Mouse (Mus musculus): ENCODE measurements around the gene Asb2. TPM values are rescaled to one million over a fixed set of nuclear protein-coding genes. Genes with fewer than 3 reads are reported as not detected.

Asb2 gene
- total RNA-seq, 1 experiment from 2014 or later, result not detected

- ATAC-seq (ENCODE audit: extremely low read depth, insufficient number of reproducible peaks, low FRiP score, poor library complexity, severe bottlenecking), result no peak
These were observed 68.5 kb downstream of the Asb2 start for GRCm38 (mm10) chr12:103287276-103287675.

- ATAC-seq (ENCODE audit: extremely low read depth, insufficient number of reproducible peaks, low FRiP score, poor library complexity, severe bottlenecking), result no peak
These were observed 72.4 kb downstream of the Asb2 start for GRCm38 (mm10) chr12:103283411-103283810.

GRCm38 (mm10) chr12:103282936-103283335 is 72.9 kb downstream of the Asb2 start:
- no peak for ATAC-seq (ENCODE audit: extremely low read depth, insufficient number of reproducible peaks, low FRiP score, poor library complexity, severe bottlenecking)

GRCm38 (mm10) chr12:103281912-103282311 is 73.9 kb downstream of the Asb2 start:
- ATAC-seq (ENCODE audit: extremely low read depth, insufficient number of reproducible peaks, low FRiP score, poor library complexity, severe bottlenecking), result no peak

- ATAC-seq (ENCODE audit: extremely low read depth, insufficient number of reproducible peaks, low FRiP score, poor library complexity, severe bottlenecking), result no peak
These were observed 74.3 kb downstream of the Asb2 start for GRCm38 (mm10) chr12:103281491-103281890.

- ATAC-seq (ENCODE audit: extremely low read depth, insufficient number of reproducible peaks, low FRiP score, poor library complexity, severe bottlenecking), result no peak
These were observed 79.4 kb downstream of the Asb2 start for GRCm38 (mm10) chr12:103276422-103276821.

GRCm38 (mm10) chr12:103273732-103274131 is 82.1 kb downstream of the Asb2 start:
- ATAC-seq (ENCODE audit: extremely low read depth, insufficient number of reproducible peaks, low FRiP score, poor library complexity, severe bottlenecking), result no peak

GRCm38 (mm10) chr12:103273051-103273450 is 82.8 kb downstream of the Asb2 start:
- ATAC-seq (ENCODE audit: extremely low read depth, insufficient number of reproducible peaks, low FRiP score, poor library complexity, severe bottlenecking), result 0 out of 2 replicates have a peak, but pooled peaks have one; percentile 20

- ATAC-seq (ENCODE audit: extremely low read depth, insufficient number of reproducible peaks, low FRiP score, poor library complexity, severe bottlenecking), result no peak
These were observed 83.6 kb downstream of the Asb2 start for GRCm38 (mm10) chr12:103272176-103272575.

Other genes starting within 250 kb of the Asb2 start
- not detected in 2 replicates for gene Prima1, start 113.9 kb downstream of the Asb2 start, total RNA-seq (2017)
- not detected in 2 replicates for gene Fam181a, start 45.0 kb downstream of the Asb2 start, total RNA-seq (2017)
- 2.8 TPM in 2 replicates for gene Otub2, start 32.7 kb upstream of the Asb2 start, total RNA-seq (2017)
- gene 9330161L09Rik, start 51.8 kb upstream of the Asb2 start, total RNA-seq (2017), result 1.6 and 2.3 TPM in 2 replicates
- gene Ddx24, start 69.8 kb upstream of the Asb2 start, total RNA-seq (2017), result 136 and 137 TPM in 2 replicates
- gene Ifi27, start 78.2 kb upstream of the Asb2 start, total RNA-seq (2017), result 91.4 and 117 TPM in 2 replicates
- gene Ifi27l2a, start 87.7 kb upstream of the Asb2 start, total RNA-seq (2017), result 264 and 315 TPM in 2 replicates
- gene Ifi27l2b, start 101.2 kb upstream of the Asb2 start, total RNA-seq (2017), result not detected in 2 replicates
- gene Ppp4r4, start 176.3 kb upstream of the Asb2 start, total RNA-seq (2017), result 0.12 TPM in 1 of 2 replicates, not detected in the other

All from neutrophil, adult 5-6 weeks (primary cell).